Mouse (Mus musculus) urinary bladder, postnatal 10 days (tissue): Measurements from ENCODE around the gene Tut4.
A peak's percentile ranks its signal among the peaks of the same experiment; 100 is the strongest.

Source experiments
- DNase-seq: peaks from one replicate; pipeline ENCODE4 v3.0.0; 2022; ENCODE audit warnings: low spot score

Gene Tut4

GRCm38 (mm10) chr4:108459231-108460155 is at the start of gene Tut4:
Gene Tut4 (plus strand): TSS chr4:108459426.
- DNase-seq, result peak; percentile 73

- DNase-seq, result no peak
Observed at GRCm38 (mm10) chr4:108424587-108424986, 34.6 kb upstream of the Tut4 start.

GRCm38 (mm10) chr4:108427719-108428340 is 31.4 kb upstream of the Tut4 start:
- DNase-seq, result no peak

GRCm38 (mm10) chr4:108428341-108428721 is 30.9 kb upstream of the Tut4 start:
- DNase-seq, result no peak

GRCm38 (mm10) chr4:108430656-108431560 is 28.3 kb upstream of the Tut4 start:
- no peak for DNase-seq

GRCm38 (mm10) chr4:108431561-108431936 is 27.7 kb upstream of the Tut4 start:
- no peak for DNase-seq

- no peak for DNase-seq
Observed at GRCm38 (mm10) chr4:108433341-108433740, 25.9 kb upstream of the Tut4 start.

- DNase-seq, result no peak
Observed at GRCm38 (mm10) chr4:108434221-108434620, 25.0 kb upstream of the Tut4 start.

- no peak for DNase-seq
Observed at GRCm38 (mm10) chr4:108434781-108435180, 24.4 kb upstream of the Tut4 start.

GRCm38 (mm10) chr4:108435646-108436045 is 23.6 kb upstream of the Tut4 start:
- DNase-seq, result no peak

GRCm38 (mm10) chr4:108436225-108436624 is 23.0 kb upstream of the Tut4 start:
- no peak for DNase-seq

- DNase-seq, result no peak
Observed at GRCm38 (mm10) chr4:108438082-108438840, 21.0 kb upstream of the Tut4 start.

- no peak for DNase-seq
Observed at GRCm38 (mm10) chr4:108448091-108448490, 11.1 kb upstream of the Tut4 start.

GRCm38 (mm10) chr4:108456028-108456427 is 3.2 kb upstream of the Tut4 start:
- DNase-seq, result no peak

- DNase-seq, result no peak
Observed at GRCm38 (mm10) chr4:108458201-108458741, 955 bp upstream of the Tut4 start.

- no peak for DNase-seq
Observed at GRCm38 (mm10) chr4:108460156-108460923, 1.1 kb downstream of the Tut4 start.

GRCm38 (mm10) chr4:108461262-108461903 is 2.2 kb downstream of the Tut4 start:
- DNase-seq, result no peak

- DNase-seq, result no peak
Observed at GRCm38 (mm10) chr4:108473586-108473985, 14.4 kb downstream of the Tut4 start.

GRCm38 (mm10) chr4:108482776-108483175 is 23.6 kb downstream of the Tut4 start:
- no peak for DNase-seq

- no peak for DNase-seq
Observed at GRCm38 (mm10) chr4:108484230-108484629, 25.0 kb downstream of the Tut4 start.
